Mouse (Mus musculus) hindbrain, embryonic 10.5 days (tissue): ENCODE results near the gene Usp54. TPM values are rescaled to one million over a fixed set of nuclear protein-coding genes. Genes with fewer than 3 reads are reported as not detected.

Experiments used
- DNase-seq: peaks from one replicate; pipeline ENCODE4 v3.0.0-alpha.2; 2017; ENCODE audit warnings: low spot score
- H3K27ac ChIP-seq: fragments of 300-500 bp; sonication (generic); 2 replicates; pipeline ENCODE4 v1.5.1; 2016; ENCODE audit warnings: mild to moderate bottlenecking, moderate library complexity
- H3K27me3 ChIP-seq: fragments of 300-500 bp; sonication (generic); 2 replicates; pipeline ENCODE4 v1.6.1; 2016; ENCODE audit warnings: mild to moderate bottlenecking; ENCODE audit not compliant: poor library complexity, insufficient read depth, severe bottlenecking
- H3K36me3 ChIP-seq: fragments of 300-500 bp; sonication (generic); 2 replicates; pipeline ENCODE4 v1.6.1; 2016; ENCODE audit warnings: mild to moderate bottlenecking, moderate library complexity
- H3K4me1 ChIP-seq: fragments of 300-500 bp; sonication (generic); replicated peaks from 2 replicates; pipeline ENCODE4 v1.6.1; 2016; ENCODE audit warnings: mild to moderate bottlenecking
- H3K4me3 ChIP-seq: fragments of 300-500 bp; sonication (generic); 2 replicates; pipeline ENCODE4 v1.5.1; 2016; ENCODE audit warnings: mild to moderate bottlenecking, moderate library complexity
- H3K9me3 ChIP-seq: fragments of 300-500 bp; sonication (generic); 2 replicates; pipeline ENCODE4 v1.6.1; 2016; ENCODE audit warnings: mild to moderate bottlenecking, moderate library complexity
- WGBS: fragments of 180-500 bp; shearing (Covaris S2); methylation state at CpG from one replicate; pipeline ENCODE4 v1.1.7; 2016; 5-methylcytosine and 5-hydroxymethylcytosine counted together
- polyA plus RNA-seq: library from polyadenylated mRNA; unstranded; fragments of >200 nt; fragmentation: Nextera tagmentation; extraction: Ambion mirVana; gene quantifications from 2 replicates; pipeline ENCODE4 v1.2.1, GENCODE M21; 2016

Usp54 gene
- polyA plus RNA-seq, 1 experiment from 2014 or later: 12.7 TPM

- Histone ChIP-seq H3K4me1 (peaks cover 29% of the 10 kb centered on the region), H3K27me3 (peaks cover 48% of the 10 kb centered on the region), H3K36me3 (no peaks in the 10 kb centered on the region), H3K9me3 (no peaks in the 10 kb centered on the region), H3K27ac (no peak overlapping the region), H3K4me3 (no peak overlapping the region)
- WGBS: 62% methylated on average over 2 of the region's 2 CpGs
- DNase-seq: no peak
Observed at GRCm38 (mm10) chr14:20663601-20664000, 22.7 kb upstream of the Usp54 start.

DNA sequence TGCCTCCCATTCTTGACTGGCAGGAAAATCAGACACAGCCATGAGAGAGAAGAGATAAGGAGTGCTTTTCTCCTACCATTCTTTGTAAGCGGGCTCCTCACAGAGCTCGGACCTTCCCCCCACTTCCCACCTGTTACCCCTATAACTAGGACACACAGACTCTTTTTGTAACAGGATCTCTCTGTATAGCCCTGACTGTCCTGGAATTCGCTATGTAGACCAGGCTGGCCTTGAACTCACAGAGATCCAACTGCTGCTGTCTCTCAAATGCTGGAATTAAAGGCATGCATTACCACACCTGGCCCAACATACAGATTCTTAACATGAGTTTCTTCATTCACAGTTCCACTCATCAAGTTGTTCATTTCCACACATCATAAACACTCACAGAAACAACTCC lies 21.9 kb upstream of the Usp54 start:
- Histone ChIP-seq H3K9me3 (no peaks in the 10 kb centered on the region), H3K4me1 (peaks cover 29% of the 10 kb centered on the region), H3K27me3 (peaks cover 44% of the 10 kb centered on the region), H3K27ac (no peak overlapping the region), H3K4me3 (no peak overlapping the region), H3K36me3 (no peaks in the 10 kb centered on the region)
- 77% methylated on average over 3 of the region's 3 CpGs for WGBS
- DNase-seq: no peak

DNA sequence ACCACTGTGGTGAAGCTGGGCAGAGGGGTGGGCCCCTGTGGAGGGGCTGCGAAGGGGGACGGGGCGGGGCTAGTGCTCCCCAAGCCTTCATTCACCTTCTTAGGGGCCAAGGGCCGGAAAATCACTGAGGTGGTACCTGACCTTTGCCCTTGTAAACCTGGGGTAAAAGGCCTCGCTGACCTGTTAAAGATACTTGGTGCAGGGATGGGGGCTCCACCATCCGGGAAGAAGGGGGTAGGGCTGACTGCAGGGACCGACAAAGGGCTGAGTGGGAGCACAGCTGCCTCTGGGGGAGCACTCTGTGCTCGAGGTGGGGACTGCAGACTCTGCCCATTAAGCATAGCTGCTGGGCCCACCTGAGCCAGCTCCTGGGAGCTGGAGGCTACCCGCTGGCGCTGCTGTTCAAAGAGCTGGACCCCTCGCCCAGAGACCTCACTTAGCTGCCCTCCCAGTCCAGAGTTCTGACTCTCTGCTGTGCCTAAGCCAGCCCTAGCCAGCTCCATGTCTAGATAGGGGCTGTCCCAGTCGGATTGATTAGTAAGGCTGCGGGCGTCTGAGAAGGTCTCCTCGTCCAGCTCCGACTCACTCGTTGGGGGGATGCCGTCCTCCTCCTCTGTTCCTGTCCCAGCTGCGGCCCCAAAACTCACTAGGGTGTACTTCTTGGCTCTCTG lies 20.9 kb upstream of the Usp54 start:
- H3K9me3 ChIP-seq: no peaks in the 10 kb centered on the region
- peak; percentile 45 for DNase-seq
- peaks cover 40% of the 10 kb centered on the region for H3K27me3 ChIP-seq
- peak overlapping the region; percentile 89 for H3K27ac ChIP-seq
- no peaks in the 10 kb centered on the region for H3K36me3 ChIP-seq
- H3K4me1 ChIP-seq: peaks cover 29% of the 10 kb centered on the region
- peak overlapping the region; percentile 76 for H3K4me3 ChIP-seq
- WGBS: 8% methylated on average over 19 of the region's 19 CpGs

DNA sequence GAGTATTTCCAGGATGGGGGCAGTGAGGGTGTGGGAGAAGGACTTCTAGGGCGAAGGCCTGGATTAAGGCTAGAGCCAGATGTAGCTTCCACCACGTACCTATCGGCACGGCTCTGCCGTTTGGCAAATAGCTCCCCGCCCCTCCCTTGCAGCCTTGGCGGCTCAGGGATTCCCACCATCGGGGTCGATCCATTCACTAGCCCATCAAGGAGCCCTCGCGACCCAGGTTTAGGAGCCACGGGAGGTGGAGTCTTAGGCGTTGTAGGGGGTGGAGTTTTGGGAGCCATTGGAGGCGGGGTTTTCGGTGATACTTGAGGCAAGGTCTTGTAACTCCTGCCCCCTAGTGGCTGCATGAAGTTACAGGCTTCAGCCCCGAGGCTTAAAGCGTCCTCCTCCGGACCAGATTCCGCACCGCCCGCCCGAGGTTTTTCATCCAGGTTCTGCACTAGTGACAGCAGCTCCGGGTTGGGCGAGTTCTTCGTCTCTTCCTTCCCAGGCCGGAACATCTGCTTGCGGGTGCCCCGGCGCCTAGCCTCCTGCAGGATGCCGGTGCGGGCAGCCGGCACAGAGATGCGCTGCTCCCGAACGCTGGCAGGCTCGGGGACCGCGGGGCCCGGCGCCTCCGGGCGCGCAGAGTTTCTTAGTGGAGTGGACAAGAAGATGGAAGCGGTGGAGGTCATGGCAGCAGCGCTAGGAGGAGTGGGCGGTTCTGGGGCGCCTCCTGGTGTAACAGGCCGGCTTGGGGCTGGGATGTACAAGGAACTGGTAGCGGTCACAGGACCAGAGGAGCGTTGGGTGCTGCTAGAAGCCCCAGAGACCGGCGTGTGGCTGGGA lies 20.2 kb upstream of the Usp54 start:
- no peaks in the 10 kb centered on the region for H3K36me3 ChIP-seq
- 2% methylated on average over 52 of the region's 52 CpGs for WGBS
- peak overlapping the region; percentile 76 for H3K4me3 ChIP-seq
- H3K4me1 ChIP-seq: peaks cover 34% of the 10 kb centered on the region
- peaks cover 34% of the 10 kb centered on the region for H3K27me3 ChIP-seq
- H3K27ac ChIP-seq: peak overlapping the region; percentile 89
- DNase-seq: peak; percentile 92
- H3K9me3 ChIP-seq: no peaks in the 10 kb centered on the region

GRCm38 (mm10) chr14:20659687-20660086 lies 18.8 kb upstream of the Usp54 start:
- Histone ChIP-seq H3K27me3 (peaks cover 29% of the 10 kb centered on the region), H3K27ac (no peak overlapping the region), H3K9me3 (no peaks in the 10 kb centered on the region), H3K4me3 (no peak overlapping the region), H3K36me3 (no peaks in the 10 kb centered on the region), H3K4me1 (peaks cover 38% of the 10 kb centered on the region)
- 98% methylated on average over 7 of the region's 7 CpGs for WGBS
- no peak for DNase-seq

DNA sequence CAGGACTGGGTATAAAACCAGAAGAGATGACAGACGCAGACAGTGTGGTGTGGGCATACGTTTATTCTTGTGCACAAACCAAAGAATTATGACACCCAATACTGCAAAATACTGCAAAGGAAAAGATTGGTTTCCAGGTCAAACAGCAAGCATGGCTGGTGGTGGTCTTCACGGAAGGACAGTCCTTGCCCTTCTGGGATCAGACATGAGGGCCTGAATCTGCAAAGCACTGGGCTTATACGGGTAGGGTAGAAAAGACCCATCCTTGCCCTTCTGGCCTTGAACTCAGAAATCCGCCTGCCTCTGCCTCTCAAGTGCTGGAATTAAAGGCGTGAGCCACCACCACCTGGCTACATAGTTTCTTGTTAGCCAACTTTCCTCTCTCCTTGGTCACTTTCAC lies 18.0 kb upstream of the Usp54 start:
- no peak overlapping the region for H3K4me3 ChIP-seq
- no peak overlapping the region for H3K27ac ChIP-seq
- H3K27me3 ChIP-seq: peaks cover 25% of the 10 kb centered on the region
- DNase-seq: no peak
- 84% methylated on average over 6 of the region's 6 CpGs for WGBS
- peaks cover 32% of the 10 kb centered on the region for H3K4me1 ChIP-seq
- no peaks in the 10 kb centered on the region for H3K9me3 ChIP-seq
- no peaks in the 10 kb centered on the region for H3K36me3 ChIP-seq

- Histone ChIP-seq H3K27ac (no peak overlapping the region), H3K9me3 (no peaks in the 10 kb centered on the region), H3K36me3 (no peaks in the 10 kb centered on the region), H3K4me3 (no peak overlapping the region), H3K27me3 (peaks cover 19% of the 10 kb centered on the region), H3K4me1 (peaks cover 32% of the 10 kb centered on the region)
- no peak for DNase-seq
Observed at GRCm38 (mm10) chr14:20658326-20658725, 17.5 kb upstream of the Usp54 start.

DNA sequence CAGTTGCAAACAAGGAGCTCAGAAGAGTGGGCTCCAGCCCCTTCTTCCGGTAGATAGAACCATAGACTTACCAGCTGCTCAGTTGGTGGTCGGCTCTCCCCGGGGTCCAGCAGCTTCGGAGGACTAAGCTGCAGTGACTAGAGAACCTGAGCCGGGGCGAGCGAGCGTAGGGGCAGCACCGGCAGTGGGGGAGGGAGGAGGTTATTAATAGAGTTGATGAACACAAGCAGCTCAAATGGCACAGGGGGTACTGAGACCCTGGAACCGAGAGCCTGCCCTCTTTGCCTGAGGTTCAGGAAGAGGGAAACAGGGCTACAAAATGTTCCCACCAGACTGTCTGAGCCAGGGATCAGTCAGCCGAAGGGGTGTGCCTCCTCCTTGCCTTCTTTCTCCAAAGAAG lies 15.5 kb upstream of the Usp54 start, which contains the start of gene Myoz1:
Myoz1 (minus strand) TSS at position 180 of the 400 bp plus-strand sequence.
- WGBS: 44% methylated on average over 11 of the region's 11 CpGs
- Histone ChIP-seq H3K27ac (no peak within 1 kb of the TSS), H3K4me1 (peaks cover 20% of the 10 kb centered on the region), H3K36me3 (no peaks in the 10 kb centered on the region), H3K4me3 (no peak within 1 kb of the TSS), H3K9me3 (no peaks in the 10 kb centered on the region), H3K27me3 (no peaks in the 10 kb centered on the region)
- no peak for DNase-seq

- Histone ChIP-seq H3K4me3 (no peak overlapping the region), H3K27me3 (no peaks in the 10 kb centered on the region), H3K4me1 (peaks cover 16% of the 10 kb centered on the region), H3K9me3 (no peaks in the 10 kb centered on the region), H3K27ac (no peak overlapping the region), H3K36me3 (no peaks in the 10 kb centered on the region)
- DNase-seq: no peak
- WGBS: 72% methylated on average over 9 of the region's 9 CpGs
Observed at GRCm38 (mm10) chr14:20655731-20656130, 14.9 kb upstream of the Usp54 start.

- Histone ChIP-seq H3K9me3 (no peaks in the 10 kb centered on the region), H3K4me3 (no peak overlapping the region), H3K27me3 (no peaks in the 10 kb centered on the region), H3K36me3 (no peaks in the 10 kb centered on the region), H3K4me1 (peaks cover 10% of the 10 kb centered on the region; the same call in 1 of the 2 replicates), H3K27ac (no peak overlapping the region)
- no peak for DNase-seq
- WGBS: 80% methylated on average over 9 of the region's 9 CpGs
Observed at GRCm38 (mm10) chr14:20654690-20655421, 14.0 kb upstream of the Usp54 start.

DNA sequence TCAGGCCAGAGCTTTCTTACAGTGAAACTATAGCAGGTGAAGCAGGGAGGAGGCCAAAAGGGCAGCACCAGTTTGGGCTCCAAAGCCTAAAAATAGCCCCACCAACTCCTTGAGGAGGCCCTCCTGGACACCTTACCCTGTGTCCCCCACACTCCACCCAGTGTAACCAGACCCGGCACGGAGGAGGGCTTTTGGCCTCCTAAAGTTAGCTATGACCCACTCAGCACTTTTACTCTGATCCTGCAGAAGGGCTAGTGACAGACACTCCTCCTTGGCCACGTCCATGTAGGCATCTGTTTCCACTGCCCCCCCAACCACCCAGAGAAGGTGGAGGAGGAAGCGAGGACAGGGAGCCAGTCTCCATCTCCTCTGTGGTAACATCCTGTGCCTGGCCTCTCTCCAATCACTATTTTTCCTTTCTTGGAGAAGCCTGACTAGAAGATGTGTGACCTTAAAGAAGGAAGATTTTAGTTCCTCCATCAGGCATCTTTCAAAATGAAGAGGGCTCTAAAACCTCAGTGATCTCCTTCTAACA lies 10.9 kb upstream of the Usp54 start:
- Histone ChIP-seq H3K27me3 (no peaks in the 10 kb centered on the region), H3K36me3 (no peaks in the 10 kb centered on the region), H3K4me1 (peaks cover 10% of the 10 kb centered on the region; the same call in 1 of the 2 replicates), H3K4me3 (no peak overlapping the region), H3K9me3 (no peaks in the 10 kb centered on the region), H3K27ac (no peak overlapping the region)
- 72% methylated on average over 4 of the region's 4 CpGs for WGBS
- no peak for DNase-seq

- 80% methylated on average over 2 of the region's 2 CpGs for WGBS
- H3K4me3 ChIP-seq: no peak overlapping the region
Observed at GRCm38 (mm10) chr14:20651000-20651399, 10.1 kb upstream of the Usp54 start.

More at GRCm38 (mm10) chr14:20651000-20651399, 10.1 kb upstream of the Usp54 start:
- Histone ChIP-seq H3K27me3 (no peaks in the 10 kb centered on the region), H3K4me1 (peaks cover 4% of the 10 kb centered on the region; the same call in 1 of the 2 replicates), H3K27ac (no peak overlapping the region), H3K9me3 (no peaks in the 10 kb centered on the region), H3K36me3 (no peaks in the 10 kb centered on the region)
- DNase-seq: no peak
